Mouse (Mus musculus): ENCODE results near the gene Acads.
"Not testable (repeated sequence)": the region's sequence is repeated elsewhere in the genome, so short reads cannot be mapped to it uniquely, and the experiment has no call there.

The Acads gene

GRCm38 (mm10) chr5:115118961-115119570 is at the start of gene Acads:
TSS of gene Acads (minus strand) at chr5:115119346.
- DNase-seq (ENCODE audit: low read depth in 1 of 2, low spot score in 2 of 2), result peak; percentile 46 to 79

DNA sequence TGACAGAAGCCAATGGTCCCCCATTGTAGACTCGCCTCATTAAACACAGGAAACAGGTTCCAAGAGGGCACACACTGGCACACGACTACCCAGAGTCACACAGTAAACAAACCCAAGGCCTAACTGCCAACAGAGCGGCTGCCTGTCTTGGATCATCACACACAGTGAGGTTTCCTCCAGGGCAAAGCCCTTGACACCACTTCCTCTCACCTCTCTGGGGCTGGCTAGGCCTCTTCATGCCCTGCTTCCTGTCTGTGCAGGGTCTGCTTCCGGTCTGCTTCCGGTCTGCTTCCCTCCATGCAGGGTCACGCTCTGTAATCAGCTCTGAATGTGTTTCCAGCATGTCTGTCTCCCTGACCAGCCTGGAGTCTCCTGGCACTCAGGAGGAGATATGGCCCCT is 48.2 kb upstream of the Acads start:
- no peak for DNase-seq (ENCODE audit: low read depth in 1 of 2, low spot score in 2 of 2)

DNA sequence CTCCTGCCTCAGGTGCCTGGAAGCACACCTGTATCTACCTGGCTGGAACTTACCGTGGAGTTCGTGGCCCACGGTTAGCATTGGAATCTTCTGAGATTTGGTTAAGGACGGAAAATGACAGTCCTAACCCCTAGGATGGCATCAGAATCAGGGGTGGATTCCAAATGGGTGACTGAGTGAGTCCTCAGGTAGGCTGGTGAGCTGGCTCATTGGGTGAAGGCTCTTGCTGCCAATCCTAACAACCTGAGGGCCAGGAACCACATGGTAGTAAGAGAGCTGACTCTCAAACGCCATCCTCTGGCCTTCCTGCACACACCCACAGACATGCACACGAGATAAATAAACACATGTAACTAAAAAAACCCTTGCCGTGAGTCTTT is 47.7 kb upstream of the Acads start:
- no peak for DNase-seq (ENCODE audit: low read depth in 1 of 2, low spot score in 2 of 2)

DNA sequence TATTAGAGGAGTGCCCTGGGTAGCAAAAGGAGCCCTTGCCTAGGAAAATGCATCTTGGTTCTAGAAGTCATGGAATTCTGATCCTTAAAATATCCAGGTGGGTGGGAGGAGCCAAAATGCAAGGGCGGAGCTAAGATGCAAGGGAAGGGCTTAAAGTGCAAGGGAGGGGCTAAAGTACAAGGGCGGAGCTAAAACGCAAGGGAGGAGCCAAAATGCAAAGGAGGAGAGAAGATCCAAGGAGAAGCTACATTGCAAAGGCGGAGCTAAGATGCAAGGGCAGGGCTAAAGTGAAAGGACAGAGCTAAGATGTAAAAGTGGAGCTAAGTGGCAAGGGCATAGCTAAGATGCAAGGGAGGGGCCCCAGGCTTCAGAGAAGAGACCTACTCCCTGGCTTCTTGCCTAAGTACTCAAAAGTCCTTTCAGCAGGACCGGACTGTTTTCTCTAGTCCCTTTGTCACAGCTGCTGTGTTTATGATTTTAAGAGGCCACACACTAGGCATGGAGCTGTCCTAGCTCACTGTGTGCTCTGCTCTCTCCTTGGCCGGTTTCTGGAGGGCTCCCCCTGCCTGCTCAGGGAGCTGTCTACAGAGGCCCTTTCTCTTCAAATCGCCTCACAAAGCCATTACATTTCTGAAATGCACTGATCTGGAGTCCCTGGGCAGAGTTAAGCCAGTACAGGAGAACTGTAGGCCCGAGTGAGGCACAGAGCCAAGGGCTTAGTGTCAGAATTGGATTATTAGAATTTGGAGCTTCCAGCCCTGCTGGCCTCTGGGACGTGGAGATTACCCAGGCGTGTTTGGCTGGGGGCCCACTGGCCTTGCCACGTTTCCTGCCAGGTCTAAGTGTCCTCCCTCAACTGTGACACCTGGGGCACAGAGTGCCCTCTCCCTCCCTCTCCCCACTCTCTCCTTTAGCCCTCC is 47.0 kb upstream of the Acads start:
- DNase-seq (ENCODE audit: low read depth in 1 of 2, low spot score in 2 of 2), result no peak

DNA sequence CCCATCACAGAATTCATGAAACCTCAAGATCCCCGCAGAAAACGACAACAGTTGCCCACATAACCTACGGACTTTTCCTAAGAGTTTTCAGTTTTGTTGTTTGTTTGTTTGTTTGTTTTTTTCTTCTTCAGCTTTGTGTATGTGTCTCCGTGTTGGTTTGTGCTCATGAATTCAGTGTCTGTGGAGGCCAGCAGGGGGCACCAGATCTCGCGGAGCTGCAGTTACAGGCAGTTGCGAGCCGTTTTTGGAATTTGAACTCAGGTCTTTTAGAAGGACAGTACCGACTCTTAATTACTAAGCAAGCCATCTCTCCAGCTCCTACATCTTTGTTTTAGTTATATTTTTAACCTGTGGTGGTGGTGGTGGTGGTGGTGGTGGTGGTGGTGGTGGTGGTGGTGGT is 46.2 kb upstream of the Acads start:
- no peak for DNase-seq (ENCODE audit: low read depth in 1 of 2, low spot score in 2 of 2)

DNA sequence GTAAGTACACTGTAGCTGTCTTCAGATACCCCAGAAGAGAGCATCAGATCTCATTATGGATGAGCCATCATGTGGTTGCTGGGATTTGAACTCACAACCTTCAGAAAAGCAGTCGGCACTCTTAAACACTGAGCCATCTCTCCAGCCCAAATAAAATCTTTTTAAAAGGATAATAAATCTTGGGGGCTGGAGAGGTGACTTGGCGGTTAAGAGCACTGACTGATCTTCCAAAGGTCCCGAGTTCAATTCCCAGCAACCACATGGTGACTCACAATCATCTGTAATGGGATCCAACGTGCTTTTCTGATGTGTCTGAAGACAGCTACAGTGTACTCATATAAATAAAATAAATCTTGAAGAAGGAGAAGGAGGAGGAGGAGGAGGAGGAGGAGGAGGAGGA is 45.3 kb upstream of the Acads start:
- DNase-seq (ENCODE audit: low read depth in 1 of 2, low spot score in 2 of 2), result not testable (repeated sequence)

DNA sequence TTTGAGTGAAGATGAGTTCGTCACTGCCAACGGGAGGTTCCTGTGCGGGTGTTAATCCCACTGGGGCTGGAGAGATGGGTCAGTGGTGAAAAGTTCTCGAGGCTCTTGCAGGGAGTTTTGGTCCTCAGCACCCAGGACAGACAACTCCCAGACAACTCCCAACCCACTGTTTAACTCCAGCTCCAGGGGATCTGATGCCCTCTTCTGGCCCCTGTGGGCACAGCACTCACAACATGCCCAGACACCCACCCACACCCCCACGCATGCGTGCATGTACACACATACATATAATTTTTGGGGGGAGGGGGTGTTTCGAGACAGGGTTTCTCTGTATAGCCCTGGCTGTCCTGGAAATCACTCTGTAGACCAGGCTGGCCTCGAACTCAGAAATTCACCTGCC is 44.4 kb upstream of the Acads start:
- peak in 1 of 2 experiments; percentile 31 for DNase-seq (ENCODE audit: low read depth in 1 of 2, low spot score in 2 of 2)

- not testable (repeated sequence) for DNase-seq (ENCODE audit: low read depth in 1 of 2, low spot score in 2 of 2)
These were observed 42.8 kb upstream of the Acads start for GRCm38 (mm10) chr5:115161940-115162279.

- DNase-seq (ENCODE audit: low read depth in 1 of 2, low spot score in 2 of 2), result no peak
These were observed 42.2 kb upstream of the Acads start for GRCm38 (mm10) chr5:115161064-115161939.

GRCm38 (mm10) chr5:115160655-115161054 is 41.5 kb upstream of the Acads start:
- DNase-seq (ENCODE audit: low read depth in 1 of 2, low spot score in 2 of 2), result no peak

GRCm38 (mm10) chr5:115159165-115159564 is 40.0 kb upstream of the Acads start:
- DNase-seq (ENCODE audit: low read depth in 1 of 2, low spot score in 2 of 2), result no peak

- DNase-seq (ENCODE audit: low read depth in 1 of 2, low spot score in 2 of 2), result peak; percentile 98 to 99
These were observed 39.2 kb upstream of the Acads start, which contains the start of gene Mlec for GRCm38 (mm10) chr5:115158040-115158983. TSS of gene Mlec (minus strand) at chr5:115158179.

- no peak for DNase-seq (ENCODE audit: low read depth in 1 of 2, low spot score in 2 of 2)
These were observed 37.9 kb upstream of the Acads start for GRCm38 (mm10) chr5:115156933-115157589.

GRCm38 (mm10) chr5:115156401-115156800 is 37.3 kb upstream of the Acads start:
- DNase-seq (ENCODE audit: low read depth in 1 of 2, low spot score in 2 of 2), result no peak

GRCm38 (mm10) chr5:115155831-115156230 is 36.7 kb upstream of the Acads start:
- DNase-seq (ENCODE audit: low read depth in 1 of 2, low spot score in 2 of 2), result peak in 1 of 2 experiments; percentile 50

GRCm38 (mm10) chr5:115155156-115155631 is 36.0 kb upstream of the Acads start:
- DNase-seq (ENCODE audit: low read depth in 1 of 2, low spot score in 2 of 2), result no peak

GRCm38 (mm10) chr5:115152132-115152956 is 33.2 kb upstream of the Acads start:
- DNase-seq (ENCODE audit: low read depth in 1 of 2, low spot score in 2 of 2), result no peak

DNA sequence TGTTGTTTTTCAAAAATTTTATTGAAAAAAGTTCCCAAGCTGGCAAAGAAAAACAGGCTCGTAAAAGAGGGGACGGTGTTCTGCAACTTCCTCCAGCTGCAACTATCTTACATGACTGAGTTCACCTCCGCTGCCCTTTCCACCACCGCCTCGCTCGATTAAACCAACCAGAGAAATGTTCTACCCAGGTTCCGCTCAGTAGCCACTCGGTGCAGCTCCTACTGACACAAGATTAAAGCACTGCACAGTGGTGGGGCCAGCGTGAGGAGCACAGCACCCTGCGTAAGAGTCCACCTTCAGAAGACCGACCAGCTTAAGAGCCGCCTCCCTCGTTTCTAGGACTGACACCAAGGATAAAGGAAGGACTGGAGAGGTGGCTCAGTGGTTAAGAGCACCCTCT is 32.3 kb upstream of the Acads start:
- no peak for DNase-seq (ENCODE audit: low read depth in 1 of 2, low spot score in 2 of 2)

GRCm38 (mm10) chr5:115150991-115151390 is 31.8 kb upstream of the Acads start:
- DNase-seq (ENCODE audit: low read depth in 1 of 2, low spot score in 2 of 2), result no peak
